Mouse (Mus musculus): ENCODE results near the gene Eif2b3. TPM values are rescaled to one million over a fixed set of nuclear protein-coding genes. Genes with fewer than 3 reads are reported as not detected.

Gene Eif2b3
- total RNA-seq, 2 experiments from 2014 or later, result 23.0 to 24.3 TPM

Other genes with a start within 250 kb of the Eif2b3 start
- 10 to 100 TPM in 1 of 2 experiments, 1 to 10 TPM in 1; 8.3 to 11.7 TPM for gene Toe1, start 211.8 kb upstream of the Eif2b3 start, total RNA-seq (2021)
- gene Mutyh, start 211.7 kb upstream of the Eif2b3 start, total RNA-seq (2021), result 1 to 10 TPM; 1.4 to 3.9 TPM
- gene Hpdl, start 197.7 kb upstream of the Eif2b3 start, total RNA-seq (2021), result 1 to 10 TPM; 1.5 to 2.3 TPM
- gene Zswim5, start 142.0 kb upstream of the Eif2b3 start, total RNA-seq (2021), result under 1 TPM; 0.35 to 0.47 TPM
- 10 to 100 TPM; 55.3 to 59.7 TPM for gene Urod, start 25.0 kb upstream of the Eif2b3 start, total RNA-seq (2021)
- gene Hectd3, start 24.1 kb upstream of the Eif2b3 start, total RNA-seq (2021), result 10 to 100 TPM; 16.6 to 17.3 TPM
- 1 to 10 TPM; 4.8 to 9.6 TPM for gene Ptch2, start 76.7 kb downstream of the Eif2b3 start, total RNA-seq (2021)
- 1 to 10 TPM; 4.7 to 6.8 TPM for gene Btbd19, start 106.3 kb downstream of the Eif2b3 start, total RNA-seq (2021)
- gene Tctex1d4, start 107.4 kb downstream of the Eif2b3 start, total RNA-seq (2021), result not detected
- gene Plk3, start 114.6 kb downstream of the Eif2b3 start, total RNA-seq (2021), result 1 to 10 TPM; 1.8 to 2.6 TPM
- 1,000 to 10,000 TPM; 1,007 to 1,093 TPM for gene Rps8, start 136.8 kb downstream of the Eif2b3 start, total RNA-seq (2021)
- 1 to 10 TPM; 3.8 to 6.6 TPM for gene Kif2c, start 163.2 kb downstream of the Eif2b3 start, total RNA-seq (2021)
- gene Tmem53, start 232.5 kb downstream of the Eif2b3 start, total RNA-seq (2021), result 1 to 10 TPM; 5.5 to 7.6 TPM
- gene Armh1, start 232.7 kb downstream of the Eif2b3 start, total RNA-seq (2021), result under 1 TPM in 1 of 2 experiments, not detected in 1; 0.25 TPM